Mouse (Mus musculus): ENCODE measurements around the gene Smco3.

DNA sequence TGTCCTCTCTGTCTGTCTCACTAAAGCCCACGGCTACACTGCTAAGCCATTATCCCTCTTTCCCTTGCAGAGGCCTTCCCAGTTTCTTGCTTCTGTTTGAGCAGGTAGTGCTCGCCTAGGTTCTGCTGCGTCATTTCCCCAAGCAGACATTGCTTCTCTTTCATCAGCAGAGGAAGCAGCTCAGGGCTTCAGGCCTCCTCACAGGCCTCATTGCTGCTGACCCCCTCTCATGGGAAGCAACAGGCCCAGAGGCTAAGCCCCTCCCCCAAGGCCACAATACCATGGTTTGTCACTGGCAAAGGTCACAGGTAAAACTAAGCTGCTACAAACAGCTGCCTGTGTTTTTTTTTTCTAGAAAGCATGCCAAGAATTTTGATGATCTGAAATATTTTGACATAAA, 17.5 kb upstream of the Smco3 start:
- TF ChIP-seq RCOR1 (IDR thresholded peaks at IDR 0.05; ENCODE audit: low read depth, low read length) (no peak), CHD2 (IDR thresholded peaks at IDR 0.05; ENCODE audit: low read length) (no peak), POLR2A (IDR thresholded peaks at IDR 0.05; ENCODE audit: control insufficient read depth in 1 of 2, insufficient read depth in 1 of 2, low read depth in 1 of 2, low read length in 2 of 2, poor library complexity in 1 of 2) (no peak), EP300 (IDR thresholded peaks at IDR 0.05; ENCODE audit: low read depth in 1 of 2, low read length in 2 of 2) (no peak), POLR2AphosphoS5 (IDR thresholded peaks at IDR 0.05; ENCODE audit: borderline replicate concordance, low read depth, low read length) (no peak), CTCF (IDR thresholded peaks at IDR 0.05 in 2 of 3, conservative IDR thresholded peaks at IDR 0.05 in 1 of 3; ENCODE audit: control insufficient read depth in 1 of 3, insufficient read depth in 1 of 3, low read depth in 2 of 3, low read length in 3 of 3, poor library complexity in 1 of 3, severe bottlenecking in 1 of 3) (no peak), POLR2AphosphoS2 (IDR thresholded peaks at IDR 0.05; ENCODE audit: low read length) (no peak), MAFK (IDR thresholded peaks at IDR 0.05; ENCODE audit: borderline replicate concordance, low read depth, low read length) (no peak), GATA1 (IDR thresholded peaks at IDR 0.05; ENCODE audit: low read depth, low read length) (no peak), ELF1 (IDR thresholded peaks at IDR 0.05; ENCODE audit: low read depth, low read length) (no peak), CHD1 (IDR thresholded peaks at IDR 0.05; ENCODE audit: low read depth, low read length) (no peak)

Measured in MEL (cell line).